Mouse (Mus musculus) thymus, adult 2 months (tissue): ENCODE data around the gene Ube2d3. TPM values are rescaled to one million over a fixed set of nuclear protein-coding genes. Genes with fewer than 3 reads are reported as not detected.

Experiments used
- DNase-seq: peaks from one replicate; pipeline ENCODE4 v3.0.0; 2021
- H3K27ac ChIP-seq: fragments of 200-500 bp; 2 replicates; pipeline ENCODE4 v1.5.1; 2012; ENCODE audit warnings: low read length, control low read depth; ENCODE audit not compliant: control insufficient read depth, insufficient read depth
- H3K27me3 ChIP-seq: fragments of 200-500 bp; 2 replicates; pipeline ENCODE4 v1.6.1; 2012; ENCODE audit warnings: mild to moderate bottlenecking, low read length, moderate library complexity, mixed read lengths; ENCODE audit not compliant: control insufficient read depth, insufficient read depth
- H3K36me3 ChIP-seq: fragments of 200-500 bp; 2 replicates; pipeline ENCODE4 v1.6.1; 2012; ENCODE audit warnings: mild to moderate bottlenecking, low read length, moderate library complexity; ENCODE audit not compliant: control insufficient read depth, insufficient read depth
- H3K4me1 ChIP-seq: fragments of 200-500 bp; replicated peaks from 2 replicates; pipeline ENCODE4 v1.6.1; 2012; ENCODE audit warnings: low read length; ENCODE audit not compliant: control insufficient read depth, insufficient read depth
- H3K4me3 ChIP-seq: fragments of 200-500 bp; 2 replicates; pipeline ENCODE4 v1.5.1; 2012; ENCODE audit warnings: mild to moderate bottlenecking, low read length, control low read depth, moderate library complexity; ENCODE audit not compliant: control insufficient read depth, insufficient read depth
- CTCF ChIP-seq: fragments of 200-500 bp; IDR thresholded peaks from 2 replicates; pipeline ENCODE4 v1.5.1; 2012; ENCODE audit warnings: mild to moderate bottlenecking, control low read depth, low read length, moderate library complexity, borderline replicate concordance; ENCODE audit not compliant: control insufficient read depth, poor library complexity, insufficient read depth; ENCODE audit errors: extremely low read depth
- POLR2A ChIP-seq: fragments of 200-500 bp; IDR thresholded peaks from 2 replicates; pipeline ENCODE4 v1.6.1; 2012; ENCODE audit warnings: mild to moderate bottlenecking, low read length, control low read depth, moderate library complexity; ENCODE audit not compliant: control insufficient read depth, poor library complexity, insufficient read depth; ENCODE audit errors: extremely low read depth
- WGBS: fragments of 180-500 bp; shearing (Covaris S2); methylation state at CpG from one replicate; pipeline ENCODE4 v1.1.7; 2018; 5-methylcytosine and 5-hydroxymethylcytosine counted together
- polyA plus RNA-seq: library from polyadenylated mRNA; depleted of rRNA; stranded (reverse); fragments of >200 nt; gene quantifications from 2 replicates; pipeline ENCODE4 v1.2.3, GENCODE M21; 2012

The Ube2d3 gene
- polyA plus RNA-seq, 1 experiment = 552 TPM

- TF ChIP-seq POLR2A = no peak
- no peak for TF ChIP-seq CTCF
- H3K4me1 ChIP-seq = peaks cover 14% of the 10 kb centered on the region
- no peak overlapping the region for H3K4me3 ChIP-seq
- no peak for DNase-seq
- H3K27me3 ChIP-seq = no peaks in the 10 kb centered on the region
- WGBS = 78% methylated on average over 5 of the region's 5 CpGs
- H3K36me3 ChIP-seq = 0 out of 2 replicates have a peak, but pooled peaks cover 7% of the 10 kb centered on the region
- H3K27ac ChIP-seq = no peak overlapping the region; the same call in 1 of the 2 replicates
Measured at GRCm38 (mm10) chr3:135403856-135404255, 34.1 kb upstream of the Ube2d3 start.

GRCm38 (mm10) chr3:135404599-135404998 lies 33.4 kb upstream of the Ube2d3 start:
- peaks cover 14% of the 10 kb centered on the region for H3K4me1 ChIP-seq
- H3K27me3 ChIP-seq = no peaks in the 10 kb centered on the region
- WGBS = 94% methylated on average over 4 of the region's 4 CpGs
- TF ChIP-seq CTCF = no peak
- TF ChIP-seq POLR2A = no peak
- no peak overlapping the region for H3K4me3 ChIP-seq
- no peak for DNase-seq
- no peak overlapping the region for H3K27ac ChIP-seq
- 0 out of 2 replicates have a peak, but pooled peaks cover 8% of the 10 kb centered on the region for H3K36me3 ChIP-seq

- H3K4me1 ChIP-seq = peaks cover 11% of the 10 kb centered on the region
- no peak overlapping the region for H3K4me3 ChIP-seq
- TF ChIP-seq POLR2A (no peak), CTCF (no peak)
- no peaks in the 10 kb centered on the region for H3K27me3 ChIP-seq
- WGBS = 71% methylated on average over 9 of the region's 9 CpGs
- H3K36me3 ChIP-seq = peaks cover 17% of the 10 kb centered on the region
- DNase-seq = no peak
- no peak overlapping the region for H3K27ac ChIP-seq
Measured at GRCm38 (mm10) chr3:135407351-135407750, 30.6 kb upstream of the Ube2d3 start.

GRCm38 (mm10) chr3:135409219-135409618 lies 28.7 kb upstream of the Ube2d3 start:
- Histone ChIP-seq H3K27ac (no peak overlapping the region), H3K4me1 (peaks cover 4% of the 10 kb centered on the region; the same call in 1 of the 2 replicates), H3K36me3 (peaks cover 17% of the 10 kb centered on the region), H3K27me3 (no peaks in the 10 kb centered on the region), H3K4me3 (no peak overlapping the region)
- TF ChIP-seq POLR2A (no peak), CTCF (no peak)
- no peak for DNase-seq
- 98% methylated on average over 5 of the region's 5 CpGs for WGBS

GRCm38 (mm10) chr3:135411056-135411455 lies 26.9 kb upstream of the Ube2d3 start:
- no peaks in the 10 kb centered on the region for H3K27me3 ChIP-seq
- WGBS = 97% methylated on average over 12 of the region's 12 CpGs
- no peak overlapping the region for H3K4me3 ChIP-seq
- no peak overlapping the region for H3K27ac ChIP-seq
- peaks cover 4% of the 10 kb centered on the region; the same call in 1 of the 2 replicates for H3K4me1 ChIP-seq
- no peak for TF ChIP-seq CTCF
- TF ChIP-seq POLR2A = no peak
- peaks cover 17% of the 10 kb centered on the region for H3K36me3 ChIP-seq
- no peak for DNase-seq

GRCm38 (mm10) chr3:135411824-135412223 lies 26.1 kb upstream of the Ube2d3 start:
- no peak for DNase-seq
- Histone ChIP-seq H3K4me1 (peaks cover 4% of the 10 kb centered on the region), H3K36me3 (peaks cover 17% of the 10 kb centered on the region), H3K27me3 (no peaks in the 10 kb centered on the region), H3K4me3 (no peak overlapping the region), H3K27ac (no peak overlapping the region)
- 97% methylated on average over 9 of the region's 9 CpGs for WGBS
- TF ChIP-seq POLR2A (no peak), CTCF (no peak)

- Histone ChIP-seq H3K4me3 (no peak overlapping the region), H3K27ac (no peak overlapping the region), H3K4me1 (peaks cover 13% of the 10 kb centered on the region), H3K36me3 (no peaks in the 10 kb centered on the region), H3K27me3 (no peaks in the 10 kb centered on the region)
- WGBS = 67% methylated on average over 3 of the region's 3 CpGs
- DNase-seq = no peak
- TF ChIP-seq CTCF (no peak), POLR2A (no peak)
Measured at GRCm38 (mm10) chr3:135417245-135417644, 20.7 kb upstream of the Ube2d3 start.
